Mouse (Mus musculus) sigmoid colon, adult 10 weeks (tissue): Measurements from ENCODE around the gene Gm8797. TPM values are rescaled to one million over a fixed set of nuclear protein-coding genes. Genes with fewer than 3 reads are reported as not detected.

Experiments used
- polyA plus RNA-seq: library from polyadenylated mRNA; stranded (reverse); fragments of 350-450 nt; fragmentation: Illumina TruSeq; extraction: RNeasy Lipid Tissue Mini Kit (QIAGEN cat#74804); gene quantifications from one replicate; pipeline ENCODE4 v1.2.3, GENCODE M21; 2014; ENCODE audit warnings: low read depth, low replicate concordance

Gm8797 gene
- polyA plus RNA-seq = not detected

GRCm38 (mm10) chr3:5750506-5750905, at the start of gene Gm8797:
Gene Gm8797, plus strand, starts transcription at chr3:5750806.

